Mouse (Mus musculus): ENCODE measurements at regions not wholly inside any gene's neighbourhood (a gene's known extent, or its start where the extent isn't known, plus 50 kb on each side); places are given as distances from the start of the nearest gene placed in this dataset.

DNA sequence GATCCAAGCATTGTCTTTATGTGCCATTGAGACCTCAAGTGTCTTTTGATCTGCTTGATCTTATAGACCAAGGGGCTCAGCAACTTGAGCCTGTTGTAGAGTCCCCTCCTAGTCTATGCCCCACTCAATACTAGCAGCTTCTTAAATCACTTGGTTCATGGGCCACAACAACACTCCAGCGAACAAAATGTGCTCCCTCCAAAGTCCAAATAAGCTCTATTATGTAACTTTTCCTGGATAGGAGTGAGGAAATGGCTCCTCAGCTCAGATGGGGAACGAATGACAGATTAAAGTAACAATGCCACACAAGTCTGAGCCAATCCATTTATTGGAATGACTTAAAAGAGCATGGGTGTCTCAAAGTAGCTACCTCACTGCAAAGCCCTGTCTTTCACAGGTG, 217.0 kb upstream of the Tank start:
- in situ Hi-C loops (cut with MboI, MseI): no loop called here

- in situ Hi-C loops (cut with MboI, MseI): no loop called here
Measured at GRCm38 (mm10) chr2:61354104-61354503, 224.3 kb upstream of the Tank start.

GRCm38 (mm10) chr2:61347451-61347850, 230.9 kb upstream of the Tank start:
- in situ Hi-C loops (cut with MboI, MseI): no loop called here

GRCm38 (mm10) chr2:61346012-61346760, 232.2 kb upstream of the Tank start:
- in situ Hi-C loops (cut with MboI, MseI): no loop called here

- in situ Hi-C loops (cut with MboI, MseI): no loop called here
Measured at GRCm38 (mm10) chr2:61345311-61345710, 233.1 kb upstream of the Tank start.

DNA sequence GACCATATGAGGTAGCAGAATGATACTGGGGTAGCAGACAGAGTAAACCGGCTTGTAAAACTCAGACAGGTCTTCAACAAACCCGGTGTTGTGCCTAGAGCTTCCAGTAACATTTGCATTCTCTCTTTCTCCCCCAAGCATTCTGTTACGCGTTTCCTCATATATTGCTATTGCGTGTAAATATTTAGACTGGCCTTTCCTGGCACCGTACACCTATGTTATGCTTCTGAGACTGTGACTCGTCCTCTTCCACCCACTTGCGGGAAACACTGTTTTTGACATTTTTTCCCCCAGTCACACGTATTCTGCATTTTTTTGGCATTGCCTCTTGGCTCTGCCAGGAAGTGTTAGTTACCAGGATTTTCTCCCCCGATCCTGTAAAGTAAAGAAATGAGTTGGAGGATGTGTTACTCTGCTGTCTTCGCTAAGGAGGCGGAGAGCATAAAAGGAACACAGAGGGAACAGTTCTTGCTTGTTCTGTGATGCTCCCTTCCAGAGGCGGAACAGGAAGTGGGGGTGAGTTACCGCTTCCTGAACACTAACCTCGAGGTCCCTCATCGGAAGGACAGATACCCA, 233.7 kb upstream of the Tank start:
- in situ Hi-C loops (cut with MboI, MseI): no loop called here

DNA sequence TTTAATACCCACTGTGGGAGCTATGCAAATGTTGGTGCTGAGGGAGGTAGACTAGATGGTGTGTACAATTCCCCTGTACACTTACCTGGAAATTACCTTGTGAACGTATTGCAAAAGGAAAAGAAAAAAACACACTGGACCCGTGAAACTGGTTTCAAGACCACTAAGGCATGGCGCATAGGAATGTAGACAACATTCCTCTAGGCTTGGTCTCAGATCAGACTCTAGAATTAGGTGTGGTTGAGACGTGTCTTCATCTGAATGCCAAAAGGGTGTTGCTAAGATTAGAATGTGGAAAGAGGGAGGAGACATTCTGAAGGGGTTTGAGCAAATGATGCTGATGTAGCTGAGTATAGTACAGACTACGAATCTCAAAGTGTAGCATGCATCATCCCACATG, 237.1 kb upstream of the Tank start:
- in situ Hi-C loops (cut with MboI, MseI): no loop called here

- in situ Hi-C loops (cut with MboI, MseI): no loop called here
Measured at GRCm38 (mm10) chr2:61319226-61319625, 259.2 kb upstream of the Tank start.

- in situ Hi-C loops (cut with MboI, MseI): no loop called here
Measured at GRCm38 (mm10) chr2:61310405-61310804, 268.0 kb upstream of the Tank start.

- in situ Hi-C loops (cut with MboI, MseI): loop anchor here (5.0 to 10.0 kb wide), 2 partner anchors 103 to 1824 kb away; partner anchors contain the start of gene Dapl1
Measured at GRCm38 (mm10) chr2:61309219-61309618, 269.2 kb upstream of the Tank start.

DNA sequence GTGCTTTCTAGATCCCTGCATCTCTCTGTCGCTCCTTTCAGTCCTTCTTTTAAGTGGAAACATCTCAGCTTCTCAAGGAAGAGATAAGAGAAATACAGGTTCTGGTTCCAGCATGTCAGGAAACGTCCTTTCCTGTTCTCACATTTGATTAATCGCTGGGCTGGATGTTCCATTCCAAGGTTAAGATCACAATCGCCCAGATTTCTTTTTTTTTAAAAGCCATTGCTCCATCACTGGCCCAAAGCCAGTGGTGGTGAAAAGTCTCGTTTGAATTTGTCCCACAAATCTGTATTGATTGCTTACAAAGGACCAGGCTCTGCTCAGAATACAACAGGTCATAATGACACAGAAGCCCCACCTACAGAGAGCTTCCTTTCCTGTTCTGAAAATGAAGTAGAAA, 281.2 kb upstream of the Tank start:
- in situ Hi-C loops (cut with MboI, MseI): no loop called here

DNA sequence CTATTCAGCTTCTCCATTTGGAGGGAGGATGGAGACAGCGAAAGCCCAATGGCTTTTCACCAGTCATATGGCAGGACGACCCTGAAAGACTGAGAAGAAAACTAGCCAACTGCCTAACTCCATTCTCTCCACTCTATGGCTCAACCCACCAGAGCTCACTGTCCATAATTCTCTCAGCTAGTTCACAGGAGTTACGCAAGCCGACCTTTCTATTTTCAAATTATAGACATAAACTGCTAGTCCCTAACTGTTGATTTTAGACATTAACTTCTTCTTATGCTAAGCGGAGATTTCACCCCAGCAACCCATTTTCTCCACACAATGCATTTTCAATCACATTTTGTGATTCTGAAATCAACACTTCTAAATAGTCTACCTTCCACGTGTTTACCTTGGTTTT, 281.8 kb upstream of the Tank start:
- in situ Hi-C loops (cut with MboI, MseI): no loop called here

DNA sequence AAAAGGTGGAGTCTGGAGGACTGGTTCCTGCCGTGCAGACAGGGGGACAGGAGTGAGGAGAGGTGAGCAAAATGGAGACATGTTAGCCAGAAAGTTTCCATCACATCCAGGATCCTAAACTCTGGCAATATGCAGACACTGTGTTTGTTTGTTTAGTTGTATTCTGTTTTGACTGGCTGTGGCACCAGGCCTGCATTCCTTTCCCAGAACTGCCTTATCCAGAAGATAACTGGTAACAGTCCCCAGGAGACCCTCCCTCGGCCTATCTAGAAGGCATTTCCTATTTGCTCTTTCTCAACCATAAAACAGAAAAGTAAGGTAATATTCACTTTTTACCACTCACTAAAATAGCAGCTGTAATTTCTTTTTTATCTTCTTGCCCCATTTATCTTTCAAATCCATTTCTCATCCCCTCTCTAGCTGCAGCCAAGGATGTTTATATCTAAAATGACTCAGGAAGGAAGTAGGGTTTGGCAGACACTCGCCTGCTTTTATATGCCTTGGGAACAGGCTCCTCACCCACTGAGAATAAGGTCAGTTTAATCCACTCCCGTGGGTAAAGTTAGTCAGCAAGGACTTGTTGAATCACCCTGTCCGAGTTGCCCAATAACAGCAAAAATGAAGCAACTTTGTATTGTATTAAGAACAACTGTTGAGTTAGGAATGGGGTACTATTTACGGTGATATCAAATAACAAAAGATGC, 283.0 kb upstream of the Tank start:
- in situ Hi-C loops (cut with MboI, MseI): no loop called here

DNA sequence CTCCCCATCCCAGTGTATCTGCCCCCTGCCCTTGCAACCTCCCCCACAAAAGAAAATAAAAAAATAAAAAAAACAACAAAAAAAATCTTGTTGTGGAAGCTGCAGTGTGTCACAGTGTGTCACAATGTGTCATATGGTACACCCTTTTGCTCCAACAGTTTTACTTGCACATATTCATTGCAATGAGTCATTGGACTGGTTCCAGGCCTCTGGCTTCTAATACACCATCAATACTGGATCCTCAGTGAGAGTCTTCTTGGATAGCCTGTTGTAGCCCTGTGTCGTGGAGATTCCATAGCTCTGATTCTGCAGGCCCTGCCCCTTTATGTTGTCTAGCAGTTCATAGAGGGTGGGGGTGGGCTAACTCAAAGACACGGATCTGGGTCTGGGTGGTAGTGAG, 290.1 kb upstream of the Tank start:
- in situ Hi-C loops (cut with MboI, MseI): no loop called here

- in situ Hi-C loops (cut with MboI, MseI): no loop called here
Measured at GRCm38 (mm10) chr2:61284706-61285105, 293.7 kb upstream of the Tank start.

- in situ Hi-C loops (cut with MboI, MseI): no loop called here
Measured at GRCm38 (mm10) chr2:61283829-61284601, 294.4 kb upstream of the Tank start.

DNA sequence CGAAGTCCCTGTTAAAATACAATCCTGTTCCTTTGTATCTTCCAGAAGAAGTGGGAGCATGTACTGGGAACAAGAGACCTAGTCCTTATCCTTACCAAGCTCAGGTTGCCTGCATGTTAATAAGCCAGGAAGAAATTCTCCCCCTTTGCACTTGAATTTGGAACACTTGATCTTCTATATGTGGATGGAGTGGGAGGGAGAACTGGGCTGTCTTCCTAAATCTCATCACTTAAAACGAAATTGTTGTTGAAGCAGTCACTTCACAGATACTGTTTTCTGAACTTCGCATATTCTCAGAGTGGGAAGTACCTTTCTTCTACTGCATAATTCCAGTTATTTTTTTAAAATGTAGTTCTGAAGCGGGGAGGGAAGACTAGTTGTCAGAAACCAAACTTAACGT, 305.7 kb upstream of the Tank start:
- in situ Hi-C loops (cut with MboI, MseI): no loop called here

GRCm38 (mm10) chr2:61267706-61268105, 304.7 kb upstream of the Rbms1 start:
- in situ Hi-C loops (cut with MboI, MseI): no loop called here

- in situ Hi-C loops (cut with MboI, MseI): no loop called here
Measured at GRCm38 (mm10) chr2:61250068-61250800, 287.2 kb upstream of the Rbms1 start.

DNA sequence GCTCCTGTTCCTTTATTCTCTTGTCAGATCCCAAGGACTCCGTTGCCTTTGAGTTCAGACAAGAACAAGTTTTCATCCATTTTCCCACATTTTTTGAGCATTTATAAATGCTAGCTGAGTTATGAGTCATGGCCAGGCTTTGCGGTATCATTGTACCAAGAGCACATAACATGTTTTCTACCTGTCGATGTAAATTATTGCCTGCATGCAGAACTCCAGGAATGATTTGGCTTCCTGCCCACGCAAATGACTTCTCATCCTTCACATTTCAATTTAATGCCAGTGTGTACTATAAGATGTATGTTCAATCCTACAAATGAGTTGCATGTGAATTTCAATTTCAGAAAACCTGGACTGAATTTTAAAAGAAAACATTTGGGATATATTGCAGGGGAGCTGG, 285.0 kb upstream of the Rbms1 start:
- in situ Hi-C loops (cut with MboI, MseI): no loop called here

GRCm38 (mm10) chr2:61247336-61247735, 284.3 kb upstream of the Rbms1 start:
- in situ Hi-C loops (cut with MboI, MseI): no loop called here

Measured in T-helper 2 cell (primary cell).